Mouse (Mus musculus): ENCODE measurements at regions not wholly inside any gene's neighbourhood (a gene's known extent, or its start where the extent isn't known, plus 50 kb on each side); places are given as distances from the start of the nearest gene placed in this dataset.
A peak's percentile ranks its signal among the peaks of the same experiment; 100 is the strongest.

GRCm38 (mm10) chr2:92704035-92704434, 104.5 kb downstream of the Chst1 start:
- DNase-seq (ENCODE audit: low spot score in 2 of 2), result no peak

DNA sequence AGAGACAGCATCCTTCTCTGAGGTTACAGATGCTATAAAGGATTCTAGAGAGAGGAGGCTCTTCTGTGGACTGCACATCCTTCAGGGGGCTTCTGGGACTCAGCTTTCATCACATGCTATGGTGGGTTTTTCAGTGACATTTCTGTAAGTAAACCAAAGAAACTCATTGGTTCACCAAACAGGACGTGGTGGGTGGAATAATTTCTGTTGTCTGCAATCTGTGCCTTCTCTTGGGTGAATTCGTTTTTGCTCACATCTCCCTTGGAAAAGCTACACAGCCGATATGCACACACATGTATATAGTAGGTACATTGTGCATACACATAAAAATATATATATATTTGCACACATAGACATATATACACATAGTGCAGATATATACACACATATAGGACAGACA, 110.2 kb downstream of the Chst1 start:
- no peak for DNase-seq (ENCODE audit: low spot score in 2 of 2)

DNA sequence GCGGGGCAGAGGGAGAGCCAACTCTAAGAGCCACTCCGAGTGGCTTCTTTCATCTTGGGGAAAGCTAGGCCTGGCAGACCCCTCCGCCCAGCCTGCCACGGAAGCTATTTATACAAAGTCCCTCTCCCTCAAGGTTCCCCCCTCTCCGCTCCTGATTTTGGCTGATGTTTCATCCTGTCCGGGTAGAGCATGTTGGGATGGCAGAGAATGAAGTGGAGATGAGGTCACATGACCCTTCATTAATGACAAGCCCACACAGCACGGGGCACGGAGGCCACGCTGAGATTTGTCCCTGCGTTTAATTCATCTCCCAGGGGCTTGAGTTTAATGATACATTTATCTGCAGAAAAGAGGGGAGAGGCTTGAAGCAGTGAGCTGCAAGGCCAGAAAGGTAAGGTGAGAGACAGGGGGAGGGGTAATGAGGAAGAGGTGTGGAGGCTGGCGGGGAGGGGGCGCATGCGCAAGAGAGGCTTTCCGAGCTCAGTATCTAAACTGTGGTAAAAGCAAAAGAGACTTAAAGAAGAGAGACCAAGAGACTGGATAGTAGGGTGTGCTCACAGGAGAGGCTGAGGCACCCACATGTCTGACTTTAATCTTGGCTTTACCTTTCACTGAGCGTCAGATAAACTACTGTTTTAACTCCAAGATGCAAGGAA, 111.7 kb downstream of the Chst1 start:
- no peak for DNase-seq (ENCODE audit: low spot score in 2 of 2)

DNA sequence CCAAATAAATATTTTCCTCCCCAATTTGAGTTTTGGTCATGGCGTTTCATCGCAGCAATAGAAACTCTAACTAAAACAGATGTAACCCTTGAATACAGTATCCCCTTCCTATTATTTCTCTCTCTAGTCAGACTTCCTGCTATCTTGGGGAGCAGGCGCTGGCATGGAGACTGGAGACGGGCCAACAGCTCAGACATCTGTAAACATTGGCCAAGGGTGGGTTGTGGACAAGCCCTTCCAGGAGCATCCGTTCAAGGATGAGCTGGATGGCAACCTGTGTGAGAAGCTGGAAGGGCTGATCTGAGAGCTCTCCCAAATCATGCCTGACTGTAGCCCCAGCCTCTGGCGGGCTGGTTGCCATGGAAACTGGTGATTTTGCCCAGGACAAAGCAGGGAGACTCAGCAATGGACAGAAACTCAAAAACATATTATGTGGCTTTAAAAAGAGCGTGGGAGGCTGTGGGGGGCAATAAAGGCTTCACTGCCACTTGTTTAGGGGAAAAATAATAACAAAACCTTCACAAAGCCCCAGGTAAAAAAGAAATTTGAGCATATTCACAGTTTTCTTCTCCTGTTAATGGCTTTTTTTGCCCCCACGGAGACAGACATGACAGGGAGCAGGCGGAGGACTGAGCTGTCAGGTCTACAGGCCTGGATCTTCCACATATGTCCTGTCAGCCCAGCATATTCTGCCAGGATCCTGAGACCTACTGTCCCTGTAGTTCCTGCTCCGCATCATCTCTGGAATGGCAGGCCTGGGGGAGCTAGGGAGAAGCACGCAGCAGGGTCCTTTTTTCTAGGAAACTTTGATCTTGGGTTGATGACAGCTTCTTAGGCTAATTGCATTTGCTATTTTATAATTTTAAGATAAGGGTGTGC, 113.0 kb downstream of the Chst1 start:
- DNase-seq (ENCODE audit: low spot score in 2 of 2), result no peak

GRCm38 (mm10) chr2:92717706-92718105, 118.2 kb downstream of the Chst1 start:
- DNase-seq (ENCODE audit: low spot score in 2 of 2), result no peak

DNA sequence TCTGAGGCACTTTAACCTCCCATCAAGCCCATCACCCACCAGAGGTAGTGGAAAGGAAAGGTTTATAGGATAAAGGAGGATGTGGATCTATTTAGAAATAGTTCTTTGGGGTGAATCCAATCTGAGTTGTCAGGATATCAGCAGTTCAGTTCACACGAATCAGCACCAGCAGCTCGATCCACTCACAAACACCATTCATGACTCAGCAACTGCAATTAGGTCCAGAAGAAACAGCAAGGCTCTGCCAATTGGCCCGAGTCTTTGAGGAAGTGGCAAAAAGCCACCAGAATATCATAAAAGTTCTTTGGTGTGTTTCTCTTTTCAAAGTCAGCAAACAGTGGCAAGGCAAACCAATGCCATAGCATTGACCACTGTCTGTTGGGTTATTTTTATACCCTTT, 122.4 kb downstream of the Chst1 start:
- no peak for DNase-seq (ENCODE audit: low spot score in 2 of 2)

DNA sequence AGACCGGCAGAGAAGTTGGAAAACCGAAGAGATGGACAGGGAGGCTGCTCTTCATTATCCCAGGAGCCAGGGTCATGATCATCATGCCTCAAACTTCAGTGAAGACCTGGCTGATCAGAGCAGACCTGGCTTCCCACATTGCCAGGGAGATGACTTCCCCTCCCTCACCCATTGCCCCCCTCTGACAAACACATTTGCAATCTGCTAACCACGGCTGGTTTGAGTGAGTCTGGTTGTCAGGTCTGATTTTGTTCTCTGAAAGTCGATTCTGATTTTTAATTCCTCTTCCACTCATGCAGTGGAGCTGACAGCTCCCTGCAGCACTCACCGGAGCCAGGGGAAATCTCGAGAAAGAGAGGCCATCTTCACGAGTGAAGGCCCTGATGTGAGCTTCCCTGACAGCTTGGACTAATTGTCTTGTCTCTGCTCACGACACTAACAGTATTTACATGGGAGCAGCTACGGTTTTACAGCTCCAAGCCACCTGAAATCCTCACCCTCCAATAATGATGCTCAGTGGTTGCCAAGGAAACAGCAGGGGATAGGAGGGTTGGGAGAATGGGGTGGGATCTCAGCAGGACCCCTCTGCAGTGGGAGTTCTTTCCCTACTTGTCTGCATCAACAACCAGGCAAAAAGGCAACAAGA, 124.2 kb downstream of the Chst1 start:
- no peak for DNase-seq (ENCODE audit: low spot score in 2 of 2)

- DNase-seq (ENCODE audit: low spot score in 2 of 2), result no peak
Observed at GRCm38 (mm10) chr2:92726640-92727039, 127.1 kb downstream of the Chst1 start.

DNA sequence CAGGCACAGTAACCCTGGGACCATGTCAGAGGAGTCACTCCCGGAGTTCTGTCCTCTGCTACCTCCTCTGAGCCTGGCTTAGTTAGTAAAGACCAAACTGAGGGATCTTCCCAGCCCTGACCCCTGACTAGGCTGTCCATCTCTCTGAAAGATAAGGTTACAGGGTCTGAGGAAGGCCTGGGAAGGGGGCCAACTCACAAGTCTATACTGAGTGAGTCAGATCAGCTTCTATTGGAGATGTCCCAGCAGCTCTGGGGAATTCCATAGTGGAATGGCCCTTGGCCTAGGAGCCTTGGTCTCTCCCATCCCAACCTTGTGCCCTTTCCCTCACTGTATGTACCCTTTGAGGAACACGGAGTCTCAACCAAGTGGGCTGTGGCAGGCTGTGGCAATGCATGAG, 127.7 kb downstream of the Chst1 start:
- no peak for DNase-seq (ENCODE audit: low spot score in 2 of 2)

- no peak for DNase-seq (ENCODE audit: low spot score in 2 of 2)
Observed at GRCm38 (mm10) chr2:92728388-92728787, 128.9 kb downstream of the Chst1 start.

- DNase-seq (ENCODE audit: low spot score in 2 of 2), result no peak
Observed at GRCm38 (mm10) chr2:92730371-92730770, 130.9 kb downstream of the Chst1 start.

DNA sequence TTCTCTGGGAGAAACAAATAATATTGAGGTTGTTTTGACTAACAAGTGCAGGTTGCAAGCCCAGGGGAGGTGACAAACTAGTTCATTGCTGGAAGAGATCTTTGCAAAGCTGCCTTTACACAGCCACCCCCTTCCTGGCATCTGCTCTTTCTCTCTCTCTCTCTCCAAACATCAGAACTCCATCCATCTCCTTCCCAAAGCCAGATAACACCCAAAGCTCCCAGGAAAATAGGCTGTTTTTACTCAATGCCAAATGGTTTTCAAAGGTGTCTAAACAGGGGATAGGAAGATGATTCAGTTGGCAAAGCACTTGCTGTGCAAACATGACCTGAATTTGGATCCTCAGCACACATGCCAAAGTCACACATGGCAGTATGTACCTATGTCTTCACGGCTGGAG, 133.9 kb downstream of the Chst1 start:
- no peak for DNase-seq (ENCODE audit: low spot score in 2 of 2)

- DNase-seq (ENCODE audit: low spot score in 2 of 2), result no peak
Observed at GRCm38 (mm10) chr2:92735784-92736183, 136.3 kb downstream of the Chst1 start.

DNA sequence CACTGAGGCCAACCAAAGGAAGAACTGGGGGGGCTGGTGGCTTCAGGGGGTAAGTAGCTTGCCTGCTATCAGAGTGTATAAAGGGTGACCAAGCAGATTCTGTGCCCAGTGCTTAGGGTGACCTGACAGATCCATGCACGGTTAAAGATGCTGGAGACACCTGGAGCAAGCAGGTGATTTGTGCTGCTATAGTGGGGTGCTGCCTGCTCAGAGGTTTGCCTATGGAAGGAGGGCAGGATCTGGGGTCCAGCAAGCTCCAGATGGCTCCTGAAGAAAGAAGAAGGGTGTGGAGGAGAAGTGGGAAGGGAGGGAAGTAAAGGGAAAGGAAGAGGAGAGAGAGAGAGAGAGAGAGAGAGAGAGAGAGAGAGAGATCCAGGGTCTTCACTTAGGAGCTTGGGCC, 137.8 kb downstream of the Chst1 start:
- no peak for DNase-seq (ENCODE audit: low spot score in 2 of 2)

DNA sequence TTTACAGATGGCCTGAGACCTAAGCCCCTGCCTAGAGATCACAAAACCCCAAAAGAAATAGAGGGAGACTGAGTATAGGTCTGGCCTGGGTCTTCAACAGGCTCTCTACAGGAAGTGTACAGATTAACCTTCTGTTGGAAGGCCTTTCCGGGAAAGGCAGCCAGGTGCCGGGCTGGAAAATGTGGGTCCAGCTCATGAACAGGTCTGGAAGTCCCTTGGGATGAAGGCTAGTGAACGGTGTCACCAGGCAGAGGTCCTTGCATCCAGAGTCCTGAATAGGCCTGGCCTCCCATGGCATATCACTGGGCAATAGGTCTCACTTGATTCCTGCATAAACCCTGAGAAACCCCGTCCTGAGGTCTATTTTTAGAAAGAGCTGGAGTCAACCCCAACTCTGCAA, 140.1 kb downstream of the Chst1 start:
- no peak for DNase-seq (ENCODE audit: low spot score in 2 of 2)

DNA sequence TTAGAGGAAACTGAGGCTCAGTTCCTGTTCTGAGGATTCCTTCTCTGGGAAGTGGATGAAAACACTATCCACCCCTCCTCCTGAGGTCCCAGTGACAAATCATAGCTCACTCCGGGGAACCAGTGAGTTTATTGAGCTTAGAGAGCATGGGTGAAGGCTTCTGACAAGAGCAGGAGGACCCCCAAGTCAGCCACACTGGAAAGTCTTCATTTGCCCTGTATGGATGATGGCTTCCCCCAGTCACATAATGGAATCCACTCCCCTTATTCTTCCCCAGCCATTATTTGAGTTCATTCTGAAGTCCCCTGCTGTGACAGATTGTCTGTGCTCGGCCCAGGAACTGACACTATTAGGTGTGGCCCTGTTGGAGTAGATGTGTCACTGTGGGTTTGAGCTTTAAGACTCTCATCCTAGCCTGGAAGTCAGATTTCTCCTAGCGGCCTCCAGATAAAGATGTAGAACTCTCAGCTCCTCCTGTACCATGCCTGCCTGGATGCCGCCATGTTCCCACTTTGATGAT, 141.3 kb downstream of the Chst1 start:
- DNase-seq (ENCODE audit: low spot score in 2 of 2), result no peak

DNA sequence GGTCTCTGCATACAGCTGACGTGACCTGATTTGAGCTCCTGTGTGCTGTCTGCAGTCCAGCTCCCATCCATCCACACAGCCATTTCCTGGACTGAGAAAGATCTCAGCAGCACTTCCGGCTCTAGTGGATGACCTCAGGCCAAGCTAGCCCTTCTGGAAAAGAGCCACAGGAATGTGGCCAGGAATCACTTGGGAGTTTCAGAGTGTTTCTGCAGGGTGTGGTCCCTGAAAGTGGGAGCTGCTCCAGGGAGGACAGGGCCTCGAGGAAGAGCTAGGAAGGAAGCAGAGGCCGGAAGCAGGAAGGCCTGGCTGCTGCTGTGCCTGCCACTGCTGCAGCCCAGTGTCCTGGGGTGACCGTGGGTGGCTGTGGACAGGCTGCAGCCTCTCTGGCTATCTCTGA, 142.5 kb downstream of the Chst1 start:
- peak; percentile 18 to 79 for DNase-seq (ENCODE audit: low spot score in 2 of 2)

DNA sequence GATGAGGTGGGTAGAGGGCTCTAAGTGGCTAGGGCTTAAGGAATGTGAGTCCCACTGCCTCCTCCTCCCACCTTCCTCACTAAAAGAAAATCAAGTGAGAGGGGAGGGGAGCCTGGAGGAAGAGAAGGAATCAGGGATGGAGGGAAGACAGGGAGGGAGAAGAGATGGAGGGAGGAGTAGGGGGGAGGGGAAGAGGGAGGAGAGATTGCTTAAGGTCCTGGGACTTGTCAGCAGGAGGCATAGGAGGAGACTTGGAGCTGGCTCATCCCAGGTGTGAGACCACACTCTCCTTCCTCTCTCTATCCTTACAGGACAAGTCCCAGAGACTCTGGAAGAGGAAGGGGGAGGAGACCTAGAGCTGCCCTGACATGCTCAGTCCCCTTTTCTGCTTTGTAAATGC, 143.2 kb downstream of the Chst1 start:
- no peak for DNase-seq (ENCODE audit: low spot score in 2 of 2)

GRCm38 (mm10) chr2:92743152-92743551, 143.6 kb downstream of the Chst1 start:
- DNase-seq (ENCODE audit: low spot score in 2 of 2), result no peak

GRCm38 (mm10) chr2:92743911-92744310, 144.4 kb downstream of the Chst1 start:
- no peak for DNase-seq (ENCODE audit: low spot score in 2 of 2)

- no peak for DNase-seq (ENCODE audit: low spot score in 2 of 2)
Observed at GRCm38 (mm10) chr2:92747406-92747805, 147.9 kb downstream of the Chst1 start.

GRCm38 (mm10) chr2:92750116-92750515, 150.6 kb downstream of the Chst1 start:
- no peak for DNase-seq (ENCODE audit: low spot score in 2 of 2)

DNA sequence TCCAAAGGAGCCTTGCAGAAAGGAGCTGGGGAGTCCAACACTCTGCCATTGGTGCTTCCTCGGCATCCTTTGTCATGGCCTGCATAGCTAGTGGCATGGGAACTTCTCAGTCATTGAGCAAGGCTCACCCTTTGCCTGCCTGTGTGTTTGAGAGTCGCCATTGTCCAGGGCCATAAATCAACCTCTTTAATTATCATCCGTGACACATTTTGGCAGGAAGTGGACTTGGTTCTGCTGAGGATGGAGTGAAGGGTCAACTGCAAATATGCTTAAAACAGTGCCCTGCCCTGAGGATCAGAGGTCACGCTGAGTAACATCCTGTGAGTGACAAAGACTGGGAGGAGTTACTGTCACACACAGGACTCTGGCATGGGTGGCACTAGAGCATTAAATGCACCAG, 151.2 kb downstream of the Chst1 start:
- no peak for DNase-seq (ENCODE audit: low spot score in 2 of 2)

Measured in urinary bladder, adult 18-20 months (tissue).